Mouse (Mus musculus) MEL (cell line): Measurements from ENCODE around the gene Hoxa9.

Experiments used
- CTCF ChIP-seq, 3 experiments: IDR thresholded peaks in 2 of 3; conservative IDR thresholded peaks in 1 of 3; 2 replicates each; pipeline ENCODE4 v1.5.1; 2011 to 2012; ENCODE audit warnings: low read length in 3 of 3, low read depth in 2 of 3, mild to moderate bottlenecking in 2 of 3, improper control_type of control experiment in 1 of 3, inconsistent platforms in 1 of 3, mixed read lengths in 1 of 3, moderate library complexity in 1 of 3; ENCODE audit not compliant: control insufficient read depth in 1 of 3, insufficient read depth in 1 of 3, poor library complexity in 1 of 3, severe bottlenecking in 1 of 3
- GATA1 ChIP-seq: IDR thresholded peaks from 2 replicates; pipeline ENCODE4 v1.6.1; 2011; ENCODE audit warnings: low read depth, low read length, improper control_type of control experiment
- MAFK ChIP-seq: IDR thresholded peaks from 2 replicates; pipeline ENCODE4 v1.6.1; 2011; ENCODE audit warnings: low read depth, mild to moderate bottlenecking, low read length, improper control_type of control experiment, borderline replicate concordance
- MAX ChIP-seq: IDR thresholded peaks from 2 replicates; pipeline ENCODE4 v1.6.1; 2011; ENCODE audit warnings: low read length, improper control_type of control experiment
- POLR2A ChIP-seq, 2 experiments: IDR thresholded peaks; 2 replicates each; pipeline ENCODE4 v1.6.1; 2011 to 2012; ENCODE audit warnings: low read length in 2 of 2, mild to moderate bottlenecking in 2 of 2, control low read depth in 1 of 2, improper control_type of control experiment in 1 of 2, low read depth in 1 of 2, moderate library complexity in 1 of 2; ENCODE audit not compliant: control insufficient read depth in 1 of 2, insufficient read depth in 1 of 2, poor library complexity in 1 of 2
- USF1 ChIP-seq: IDR thresholded peaks from 2 replicates; pipeline ENCODE4 v1.6.1; 2014; ENCODE audit warnings: low read depth, mild to moderate bottlenecking, inconsistent platforms, low read length, improper control_type of control experiment, moderate library complexity

GRCm38 (mm10) chr6:52213119-52213986, 17.5 kb downstream of the Hoxa9 start, which contains the start of the genes Hoxa3 and Gm28308:
- no peak for TF ChIP-seq USF1
- no peak for TF ChIP-seq POLR2A (IDR thresholded peaks at IDR 0.05; ENCODE audit: control insufficient read depth in 1 of 2, insufficient read depth in 1 of 2, low read depth in 1 of 2, low read length in 2 of 2, poor library complexity in 1 of 2)
- TF ChIP-seq CTCF (IDR thresholded peaks at IDR 0.05 in 2 of 3, conservative IDR thresholded peaks at IDR 0.05 in 1 of 3; ENCODE audit: control insufficient read depth in 1 of 3, insufficient read depth in 1 of 3, low read depth in 2 of 3, low read length in 3 of 3, poor library complexity in 1 of 3, severe bottlenecking in 1 of 3) = no peak
- TF ChIP-seq MAFK = no peak
- no peak for TF ChIP-seq MAX
- no peak for TF ChIP-seq GATA1
